Mouse (Mus musculus) liver, embryonic 14.5 days (tissue): Measurements from ENCODE around the gene Btbd11. TPM values are rescaled to one million over a fixed set of nuclear protein-coding genes. Genes with fewer than 3 reads are reported as not detected.

ENCODE experiments used
- ATAC-seq: fragments of 200-750 bp; cut with Nextera tagmentation; 2 replicates; pipeline ENCODE4 v1.8.0; 2017; ENCODE audit warnings: moderate number of reproducible peaks, mild to moderate bottlenecking, moderate library complexity; ENCODE audit not compliant: insufficient read depth
- DNase-seq, 3 experiments: peaks; one replicate each; pipeline ENCODE4 v3.0.0-alpha.2; 2012 to 2013; ENCODE audit warnings: low read depth in 3 of 3, low spot score in 3 of 3
- H3K27ac ChIP-seq: fragments of 300-500 bp; sonication (generic); 2 replicates; pipeline ENCODE4 v1.5.1; 2014; ENCODE audit warnings: moderate library complexity, mild to moderate bottlenecking, control low read depth, inconsistent platforms
- H3K27me3 ChIP-seq: fragments of 300-500 bp; sonication (generic); 2 replicates; pipeline ENCODE4 v1.6.1; 2014; ENCODE audit warnings: mild to moderate bottlenecking, low read length, moderate library complexity; ENCODE audit not compliant: control insufficient read depth, insufficient read depth
- H3K36me3 ChIP-seq: fragments of 300-500 bp; sonication (generic); replicated peaks from 2 replicates; pipeline ENCODE4 v1.6.1; 2014; ENCODE audit warnings: low read depth; ENCODE audit not compliant: control insufficient read depth, insufficient read depth
- H3K4me1 ChIP-seq, 2 experiments: fragments of 200-500 bp in 1 of 2; fragments of 300-500 bp in 1 of 2; sonication (generic) in 1 of 2; replicated peaks; 2 replicates each; pipeline ENCODE4 v1.6.1; 2012 to 2014; ENCODE audit warnings: antibody characterized with exemption in 1 of 2, inconsistent platforms in 1 of 2, low read length in 1 of 2; ENCODE audit not compliant: control insufficient read depth in 2 of 2, insufficient read depth in 2 of 2
- H3K4me2 ChIP-seq: fragments of 300-500 bp; sonication (generic); 2 replicates; pipeline ENCODE4 v1.6.1; 2014; ENCODE audit warnings: low read depth, mild to moderate bottlenecking, control low read depth, moderate library complexity
- H3K4me3 ChIP-seq, 2 experiments: fragments of 200-500 bp in 1 of 2; fragments of 300-500 bp in 1 of 2; sonication (generic) in 1 of 2; 2 replicates each; pipeline ENCODE4 v1.5.1; 2012 to 2014; ENCODE audit warnings: low read depth in 2 of 2, low read length in 2 of 2, mild to moderate bottlenecking in 2 of 2, control low read depth in 1 of 2, inconsistent platforms in 1 of 2, moderate library complexity in 1 of 2; ENCODE audit not compliant: insufficient read depth in 1 of 2
- H3K9ac ChIP-seq: fragments of 300-500 bp; sonication (generic); replicated peaks from 2 replicates; pipeline ENCODE4 v1.6.1; 2014; ENCODE audit warnings: mild to moderate bottlenecking, control low read depth, moderate library complexity
- H3K9me3 ChIP-seq: fragments of 300-500 bp; sonication (generic); 2 replicates; pipeline ENCODE4 v1.6.1; 2016; ENCODE audit warnings: low read length, mixed read lengths; ENCODE audit not compliant: control insufficient read depth
- CTCF ChIP-seq: IDR thresholded peaks from 2 replicates; pipeline ENCODE4 v1.5.1; 2016; ENCODE audit warnings: antibody characterized with exemption, low read depth, control low read depth
- EP300 ChIP-seq: IDR thresholded peaks from 2 replicates; pipeline ENCODE4 v1.6.1; 2016; ENCODE audit warnings: antibody characterized with exemption, low read depth
- WGBS: fragments of 180-500 bp; shearing (Covaris S2); extraction: QIAGEN DNeasy Blood & Tissue Kit; methylation state at CpG from one replicate; pipeline ENCODE4 v1.1.7; 2014; ENCODE audit not compliant: insufficient replicate concordance; 5-methylcytosine and 5-hydroxymethylcytosine counted together
- polyA plus RNA-seq, 2 experiments: library from polyadenylated mRNA; depleted of rRNA in 1 of 2; stranded (reverse) in 1 of 2; unstranded in 1 of 2; fragments of >200 nt; fragmentation: Nextera tagmentation in 1 of 2; extraction: Ambion mirVana in 1 of 2; gene quantifications; 2 replicates each; pipeline versions ENCODE4 v1.2.1 to v1.2.3; 2012 to 2014

Gene Btbd11
- polyA plus RNA-seq, 2 experiments = 0.22 to 0.32 TPM

DNA sequence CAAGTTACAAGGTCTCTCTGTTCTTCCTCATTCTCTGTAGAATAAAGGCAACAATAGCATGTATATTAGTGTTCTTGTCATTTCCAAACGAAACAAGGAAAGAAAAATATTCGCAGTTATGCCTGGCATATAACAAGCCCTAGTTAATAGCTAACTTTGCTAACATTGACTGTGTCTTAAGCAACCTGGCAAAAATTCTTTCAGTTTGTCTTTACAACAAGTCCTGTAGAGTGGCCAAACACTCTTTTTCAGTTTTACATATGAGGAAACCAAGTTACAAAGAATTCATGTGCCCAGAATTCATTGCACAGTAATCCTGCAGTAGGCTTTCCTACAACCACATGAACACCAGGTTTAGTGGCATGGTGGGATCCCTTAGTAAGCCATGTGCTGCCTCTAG lies 203.4 kb downstream of the Btbd11 start:
- Histone ChIP-seq H3K4me2 (no peak overlapping the region), H3K4me1 (no peaks in the 10 kb centered on the region), H3K9ac (no peak overlapping the region), H3K9me3 (no peaks in the 10 kb centered on the region), H3K27me3 (no peaks in the 10 kb centered on the region), H3K4me3 (no peak overlapping the region), H3K36me3 (no peaks in the 10 kb centered on the region), H3K27ac (no peak overlapping the region)
- no peak for ATAC-seq
- 55% methylated on average over 2 of the region's 2 CpGs for WGBS
- no peak for DNase-seq
- no peak for TF ChIP-seq CTCF
- no peak for TF ChIP-seq EP300

DNA sequence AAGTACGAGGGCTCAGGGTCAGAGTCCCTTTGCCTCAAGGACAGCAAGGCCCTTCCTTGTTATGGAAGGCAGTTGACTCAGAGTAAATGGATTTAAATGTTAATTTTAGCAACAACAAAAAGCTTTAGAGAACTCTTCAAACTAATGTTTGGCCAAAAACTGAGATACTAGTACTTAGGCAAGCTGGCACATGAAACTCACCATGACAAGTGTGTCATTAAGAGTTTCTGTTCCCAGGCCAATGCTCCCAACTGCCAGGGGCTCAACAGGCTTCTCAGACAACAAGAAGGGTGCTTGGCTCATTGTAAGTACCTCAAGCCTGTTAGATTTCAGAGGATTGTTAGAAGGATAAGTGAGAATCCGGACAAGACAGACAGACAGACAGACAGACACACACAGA lies 204.7 kb downstream of the Btbd11 start:
- Histone ChIP-seq H3K36me3 (no peaks in the 10 kb centered on the region), H3K27me3 (no peaks in the 10 kb centered on the region), H3K4me3 (no peak overlapping the region), H3K27ac (no peak overlapping the region), H3K4me2 (no peak overlapping the region), H3K9me3 (no peaks in the 10 kb centered on the region), H3K9ac (no peak overlapping the region), H3K4me1 (no peaks in the 10 kb centered on the region)
- ATAC-seq (no peak), DNase-seq (no peak)
- 65% methylated on average over 2 of the region's 2 CpGs for WGBS
- TF ChIP-seq EP300 (no peak), CTCF (no peak)

DNA sequence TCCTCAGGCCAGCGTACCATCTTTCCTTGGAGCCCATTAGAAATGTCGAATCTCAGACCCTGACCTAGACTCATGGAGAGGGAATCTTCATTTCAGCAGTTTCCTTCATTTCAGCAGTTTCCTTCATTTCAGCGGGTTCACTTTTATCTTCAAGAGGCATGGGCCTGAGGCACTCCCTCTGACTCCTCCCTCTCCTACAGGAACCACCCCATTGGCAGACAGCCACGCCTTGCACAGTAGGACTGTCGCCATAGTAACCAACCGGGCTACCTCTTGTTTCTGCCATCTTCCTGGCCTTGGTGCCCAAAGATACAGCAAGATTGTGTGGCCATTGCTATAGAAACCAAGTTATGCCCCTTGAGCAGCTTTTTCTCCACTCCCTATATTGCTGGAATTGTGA lies 205.4 kb downstream of the Btbd11 start:
- H3K4me3 ChIP-seq = no peak overlapping the region
- no peak for TF ChIP-seq CTCF
- no peak for TF ChIP-seq EP300
- no peak for ATAC-seq
- H3K9ac ChIP-seq = no peak overlapping the region
- no peaks in the 10 kb centered on the region for H3K36me3 ChIP-seq
- H3K4me2 ChIP-seq = no peak overlapping the region
- WGBS = 37% methylated on average over 6 of the region's 6 CpGs
- no peak overlapping the region for H3K27ac ChIP-seq
- no peaks in the 10 kb centered on the region for H3K9me3 ChIP-seq
- no peak for DNase-seq
- H3K27me3 ChIP-seq = no peaks in the 10 kb centered on the region
- H3K4me1 ChIP-seq = no peaks in the 10 kb centered on the region

DNA sequence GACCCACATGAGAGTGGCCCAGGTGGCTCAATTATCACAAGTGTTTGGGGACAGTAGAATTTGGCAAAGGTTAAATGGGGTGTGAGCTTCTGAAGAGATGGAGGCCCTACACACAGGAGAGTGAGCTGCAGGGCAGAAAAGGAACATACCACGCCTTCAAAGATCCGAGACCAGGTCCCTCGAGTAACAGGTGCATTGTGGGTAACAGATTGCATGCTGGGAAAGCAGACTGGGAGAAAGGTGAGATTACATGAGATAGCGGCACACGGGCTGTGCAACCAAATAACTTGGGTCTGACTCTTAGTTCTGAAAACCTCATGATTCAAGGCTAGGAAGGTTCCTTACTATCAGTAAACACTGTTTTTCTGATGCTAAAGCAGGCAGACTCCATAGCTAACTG lies 209.7 kb downstream of the Btbd11 start:
- 57% methylated on average over 5 of the region's 5 CpGs for WGBS
- Histone ChIP-seq H3K36me3 (no peaks in the 10 kb centered on the region), H3K9me3 (no peaks in the 10 kb centered on the region), H3K4me3 (no peak overlapping the region), H3K4me1 (no peaks in the 10 kb centered on the region), H3K27ac (no peak overlapping the region), H3K9ac (no peak overlapping the region), H3K27me3 (no peaks in the 10 kb centered on the region), H3K4me2 (no peak overlapping the region)
- no peak for DNase-seq
- ATAC-seq = no peak
- TF ChIP-seq CTCF = no peak
- TF ChIP-seq EP300 = no peak

DNA sequence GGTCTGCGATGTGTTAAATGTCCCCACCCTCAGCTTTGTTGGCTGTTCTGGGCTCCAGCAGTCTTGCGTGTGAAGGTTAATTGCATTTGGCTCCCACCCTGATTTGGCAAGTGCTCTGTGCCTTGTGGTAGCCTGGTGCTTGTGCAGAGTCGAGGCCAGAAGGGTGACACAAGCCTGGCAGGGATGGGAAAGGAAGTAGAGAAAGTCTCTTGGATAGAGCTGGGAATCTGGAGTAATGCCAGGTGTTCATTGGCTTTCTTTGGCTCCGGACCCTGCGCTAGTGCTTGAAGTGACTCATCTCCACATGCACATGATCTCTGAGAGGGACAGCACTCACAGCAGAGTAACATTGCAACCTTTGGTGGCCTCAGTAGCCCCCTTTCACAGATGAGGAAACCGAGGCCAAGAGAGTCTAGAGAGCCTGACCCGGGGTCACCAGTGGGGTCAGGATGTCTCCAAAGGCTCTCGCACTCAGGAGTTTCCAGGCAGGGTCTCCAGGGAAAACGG lies 211.5 kb downstream of the Btbd11 start:
- no peak for DNase-seq
- Histone ChIP-seq H3K4me3 (no peak overlapping the region), H3K27me3 (no peaks in the 10 kb centered on the region), H3K36me3 (no peaks in the 10 kb centered on the region), H3K27ac (no peak overlapping the region), H3K4me2 (no peak overlapping the region), H3K9ac (no peak overlapping the region), H3K4me1 (no peaks in the 10 kb centered on the region), H3K9me3 (no peaks in the 10 kb centered on the region)
- ATAC-seq = no peak
- WGBS = 31% methylated on average over 9 of the region's 9 CpGs
- TF ChIP-seq CTCF (no peak), EP300 (no peak)
